Mouse (Mus musculus) left cerebral cortex, adult 6 months (tissue): ENCODE measurements around the gene Itga11. TPM values are rescaled to one million over a fixed set of nuclear protein-coding genes. Genes with fewer than 3 reads are reported as not detected.

Source experiments
- long read RNA-seq, 2 experiments: library from polyadenylated mRNA; unstranded; transcript quantifications; one replicate each; pipeline ENCODE4 v2.0.0; 2019 to 2020
- polyA plus RNA-seq: library from polyadenylated mRNA; unstranded; fragments of <200 nt; fragmentation: Nextera tagmentation; gene quantifications from 2 replicates; pipeline ENCODE4 v1.2.3, GENCODE M21; 2021

Gene Itga11
- polyA plus RNA-seq: 0.55 and 0.82 TPM in 2 replicates
- long read RNA-seq, experiment 1, partial matches to known transcripts: 0 of 2 reads
- long read RNA-seq, experiment 1, other reads (novel, unspliced or antisense): 2 of 2 reads
- long read RNA-seq, experiment 2, partial matches to known transcripts: 0 of 1 reads
- long read RNA-seq, experiment 2, other reads (novel, unspliced or antisense): 1 of 1 reads

GRCm38 (mm10) chr9:62677641-62678549 lies at the start of gene Itga11:
TSS of gene Itga11 (plus strand) at chr9:62677826.

DNA sequence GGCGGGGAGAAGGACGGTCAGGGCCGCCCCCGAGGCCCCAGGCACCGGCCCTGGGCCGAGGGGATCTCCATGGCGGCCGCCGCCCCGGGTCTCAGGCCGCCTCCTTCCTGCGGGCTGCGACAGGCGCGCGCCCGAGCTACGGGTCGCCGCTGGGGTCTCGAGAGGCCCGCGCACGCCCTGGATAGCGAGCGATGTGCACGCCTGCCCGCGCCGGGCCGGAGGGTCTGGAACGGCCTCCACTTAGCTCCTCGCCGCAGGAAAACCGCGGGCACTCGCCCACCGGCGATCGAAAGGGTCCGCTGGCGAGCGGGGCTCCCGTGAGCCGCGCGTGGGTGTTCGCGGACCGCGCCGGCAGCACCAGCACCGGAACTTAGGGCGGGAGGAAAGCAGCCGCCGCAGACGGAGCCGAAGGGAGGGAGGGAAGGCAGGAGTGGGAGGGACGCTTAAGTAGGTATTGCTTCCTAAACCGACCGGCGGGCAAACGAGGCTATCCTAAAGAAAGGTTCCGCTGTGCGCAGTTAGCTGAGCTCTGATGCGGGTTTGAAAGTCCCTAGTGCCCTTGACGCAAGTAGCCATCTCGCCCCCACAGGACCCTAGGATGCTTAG lies 134.0 kb downstream of the Itga11 start, which contains the start of gene Fem1b:
Gene Fem1b, minus strand, starts transcription at position 419 of the 606 bp plus-strand sequence.

Other genes starting within 250 kb of the Itga11 start
- gene Coro2b, start 140.8 kb upstream of the Itga11 start, polyA plus RNA-seq: 36.7 and 57.5 TPM in 2 replicates
- gene Fem1b, start 134.1 kb downstream of the Itga11 start, polyA plus RNA-seq: 8.9 and 12.5 TPM in 2 replicates
- 5.2 and 11.2 TPM in 2 replicates for gene Cln6, start 161.0 kb downstream of the Itga11 start, polyA plus RNA-seq
- gene Calml4, start 180.3 kb downstream of the Itga11 start, polyA plus RNA-seq: 2.3 and 2.8 TPM in 2 replicates